Mouse (Mus musculus): Measurements from ENCODE around the gene Tfap2a. TPM values are rescaled to one million over a fixed set of nuclear protein-coding genes. Genes with fewer than 3 reads are reported as not detected.

The Tfap2a gene
- total RNA-seq (2021) = under 1 TPM in 1 of 2 experiments, not detected in 1; 0.45 TPM
- long read RNA-seq, experiment 1 = 0 reads
- long read RNA-seq, experiment 2 = 0 reads

- DNase-seq (ENCODE audit: low spot score in 2 of 2) = no peak
Measured at GRCm38 (mm10) chr13:40738196-40738880, at the start of gene Tfap2a. Tfap2a (minus strand) TSS chr13:40738376.

DNA sequence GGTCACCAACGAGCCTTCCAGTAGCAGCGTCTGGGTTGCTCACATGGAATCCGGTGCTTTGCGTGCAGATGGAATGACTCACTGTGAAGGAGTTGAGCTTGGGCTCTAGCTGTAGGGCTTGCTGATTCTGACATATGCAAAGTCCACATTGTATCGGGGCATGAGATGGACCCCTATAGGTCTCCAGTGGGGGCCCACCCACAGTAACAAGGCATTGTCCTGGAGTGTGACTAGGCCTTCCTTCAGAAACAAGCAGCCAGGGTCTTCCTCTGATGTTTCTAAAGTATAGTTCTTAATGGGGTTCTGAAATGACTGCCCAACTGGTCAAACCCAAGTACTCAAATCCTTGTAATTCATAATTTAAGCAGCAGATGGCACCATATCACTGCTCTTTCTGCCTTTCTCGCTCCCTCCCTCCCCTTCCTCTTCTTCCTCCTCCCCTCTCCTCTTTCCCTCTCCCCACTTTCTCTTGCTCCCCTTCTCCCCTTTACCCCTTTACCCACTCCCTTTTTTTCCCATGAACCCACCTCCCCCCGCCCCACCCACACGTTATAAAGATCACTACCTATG is 46.1 kb upstream of the Tfap2a start:
- no peak for DNase-seq (ENCODE audit: low spot score in 2 of 2)

- no peak for DNase-seq (ENCODE audit: low spot score in 2 of 2)
Measured at GRCm38 (mm10) chr13:40757995-40758394, 19.8 kb upstream of the Tfap2a start.

GRCm38 (mm10) chr13:40756356-40756755 is 18.2 kb upstream of the Tfap2a start:
- DNase-seq (ENCODE audit: low spot score in 2 of 2) = no peak

DNA sequence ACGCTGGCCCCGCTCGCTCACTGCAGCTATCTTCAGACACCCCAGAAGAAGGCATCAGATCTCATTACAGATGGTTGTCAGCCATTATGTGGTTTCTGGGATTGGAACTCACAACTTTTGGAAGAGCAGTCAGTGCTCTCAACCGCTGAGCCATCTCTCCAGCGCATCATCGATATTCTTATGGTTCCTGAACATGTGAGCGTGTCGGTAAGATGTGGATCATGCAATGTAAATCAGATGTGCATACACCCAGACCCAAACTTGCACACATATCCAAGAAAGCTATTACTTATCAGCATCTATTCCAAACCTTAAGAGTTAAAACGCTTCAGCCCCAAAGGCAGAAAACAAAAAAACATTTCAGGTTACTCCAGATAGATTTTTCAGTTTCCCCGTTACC is 15.9 kb upstream of the Tfap2a start:
- no peak for DNase-seq (ENCODE audit: low spot score in 2 of 2)

- DNase-seq (ENCODE audit: low spot score in 2 of 2) = no peak
Measured at GRCm38 (mm10) chr13:40751889-40752288, 13.7 kb upstream of the Tfap2a start.

DNA sequence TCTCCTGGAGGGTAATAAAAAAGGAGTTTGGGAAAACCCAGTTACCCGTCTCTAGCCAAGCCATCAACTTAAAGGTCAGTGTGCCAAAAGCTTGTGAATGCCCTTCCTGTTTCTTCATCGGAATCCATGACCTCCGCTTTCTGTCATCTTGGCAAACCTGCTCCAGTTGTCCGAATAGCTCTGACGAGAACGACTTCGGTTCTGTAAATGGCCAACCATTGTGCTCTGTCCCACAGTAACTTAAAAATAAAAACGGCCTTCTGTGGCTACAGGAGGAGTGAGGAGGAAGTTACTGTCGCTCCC is 11.4 kb upstream of the Tfap2a start:
- DNase-seq (ENCODE audit: low spot score in 2 of 2) = no peak

DNA sequence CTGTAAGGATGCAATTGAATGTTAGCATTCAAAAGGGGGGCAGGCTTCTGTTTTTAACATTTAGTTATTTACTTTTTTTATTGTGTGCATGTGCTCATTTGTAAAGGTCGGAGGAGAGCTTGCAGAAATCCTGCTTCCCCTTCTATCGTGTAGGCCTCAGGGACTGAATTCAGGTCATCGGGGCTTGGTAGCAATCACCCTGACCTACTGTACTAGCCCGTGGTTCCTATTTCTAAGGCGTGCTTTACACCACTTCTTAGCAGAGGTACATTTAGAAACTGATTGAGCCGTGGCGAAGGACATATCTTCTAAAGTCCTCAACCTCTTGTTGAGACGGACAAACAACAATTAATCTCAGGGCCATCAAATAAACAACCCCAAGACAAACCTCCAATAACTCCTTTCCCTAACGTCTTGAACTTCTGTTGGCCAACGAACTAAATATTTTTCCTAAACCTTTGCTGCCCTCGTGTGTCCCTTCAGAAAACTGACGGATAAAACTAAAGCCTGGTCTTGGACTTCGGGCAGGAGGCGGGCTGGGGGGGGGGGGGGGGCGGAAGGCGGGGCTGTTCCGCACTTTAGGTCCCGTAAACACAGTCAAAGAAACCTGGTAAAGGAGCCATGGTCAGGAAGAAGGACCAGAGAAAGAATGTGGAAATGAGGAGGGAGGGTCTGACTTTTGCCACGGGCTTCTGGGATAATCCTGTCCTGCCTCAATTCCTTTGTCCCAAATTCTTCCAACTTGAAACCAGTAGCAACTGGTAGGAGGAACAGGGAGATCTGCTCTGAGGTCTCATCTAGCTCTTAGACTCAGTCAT is 10.8 kb upstream of the Tfap2a start:
- DNase-seq (ENCODE audit: low spot score in 2 of 2) = no peak

GRCm38 (mm10) chr13:40744111-40744805 is 6.1 kb upstream of the Tfap2a start:
- no peak for DNase-seq (ENCODE audit: low spot score in 2 of 2)

DNA sequence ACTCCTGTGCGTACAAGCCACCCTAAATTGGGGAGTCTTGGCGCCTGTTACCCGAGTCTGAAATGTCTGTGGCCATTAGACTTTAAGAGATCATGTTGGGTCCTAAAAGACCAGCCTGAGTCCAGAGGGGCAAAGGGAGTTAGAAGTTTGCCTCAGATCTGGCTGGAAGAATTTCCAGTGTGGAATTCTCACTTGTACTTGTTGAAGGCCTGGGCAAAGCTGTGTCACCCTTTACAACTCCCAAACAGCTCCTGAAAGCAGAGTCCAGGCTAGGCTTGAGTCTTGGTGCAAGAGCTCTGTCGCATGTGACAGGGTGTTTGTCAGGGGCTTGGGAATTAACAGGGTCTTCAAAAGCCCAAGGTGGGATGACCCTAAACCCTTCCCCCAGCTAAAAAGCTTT is 5.0 kb upstream of the Tfap2a start:
- no peak for DNase-seq (ENCODE audit: low spot score in 2 of 2)

GRCm38 (mm10) chr13:40741841-40742550 is 3.8 kb upstream of the Tfap2a start:
- no peak for DNase-seq (ENCODE audit: low spot score in 2 of 2)

DNA sequence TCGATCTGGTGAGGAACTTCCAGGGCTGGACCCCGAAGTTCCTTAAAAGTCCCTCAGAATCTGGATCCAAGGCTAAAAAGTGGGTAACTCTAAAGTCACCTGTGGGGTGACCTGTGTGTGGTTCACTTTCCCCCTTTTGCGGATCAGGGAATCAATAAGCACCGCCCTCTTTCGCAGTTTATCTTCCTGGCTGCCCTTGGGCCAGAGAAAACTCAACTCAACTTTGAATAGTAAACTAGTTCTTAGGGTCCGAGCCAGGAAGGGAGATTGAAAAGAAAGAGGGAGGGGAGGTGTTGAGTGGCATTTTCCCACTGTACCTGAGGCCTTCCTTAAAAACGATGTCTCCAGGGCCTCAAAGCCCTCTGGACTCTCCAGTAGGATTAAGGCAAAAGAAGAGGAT is 3.3 kb upstream of the Tfap2a start:
- DNase-seq (ENCODE audit: low spot score in 2 of 2) = no peak

- no peak for DNase-seq (ENCODE audit: low spot score in 2 of 2)
Measured at GRCm38 (mm10) chr13:40740727-40741360, 2.7 kb upstream of the Tfap2a start.

DNA sequence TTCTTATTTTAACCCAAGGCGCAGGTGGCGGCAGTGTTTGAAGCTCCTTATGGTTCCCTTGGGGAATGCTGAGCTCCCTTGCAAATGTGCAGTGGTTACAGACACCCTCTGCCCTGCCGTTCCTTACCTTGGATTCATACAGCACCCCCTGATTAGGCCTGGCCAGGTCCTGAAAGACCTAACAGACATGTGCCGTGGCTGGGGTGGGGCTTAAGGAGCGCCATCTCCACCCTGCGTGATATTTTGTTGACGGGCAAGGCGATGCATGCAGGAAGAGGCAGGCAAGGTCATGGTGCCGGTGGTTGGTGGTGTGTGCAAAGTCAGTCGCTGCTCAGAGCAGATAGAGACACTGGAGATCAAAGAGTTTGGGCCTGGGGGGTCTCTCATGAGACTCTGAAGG is 1.7 kb upstream of the Tfap2a start:
- no peak for DNase-seq (ENCODE audit: low spot score in 2 of 2)

DNA sequence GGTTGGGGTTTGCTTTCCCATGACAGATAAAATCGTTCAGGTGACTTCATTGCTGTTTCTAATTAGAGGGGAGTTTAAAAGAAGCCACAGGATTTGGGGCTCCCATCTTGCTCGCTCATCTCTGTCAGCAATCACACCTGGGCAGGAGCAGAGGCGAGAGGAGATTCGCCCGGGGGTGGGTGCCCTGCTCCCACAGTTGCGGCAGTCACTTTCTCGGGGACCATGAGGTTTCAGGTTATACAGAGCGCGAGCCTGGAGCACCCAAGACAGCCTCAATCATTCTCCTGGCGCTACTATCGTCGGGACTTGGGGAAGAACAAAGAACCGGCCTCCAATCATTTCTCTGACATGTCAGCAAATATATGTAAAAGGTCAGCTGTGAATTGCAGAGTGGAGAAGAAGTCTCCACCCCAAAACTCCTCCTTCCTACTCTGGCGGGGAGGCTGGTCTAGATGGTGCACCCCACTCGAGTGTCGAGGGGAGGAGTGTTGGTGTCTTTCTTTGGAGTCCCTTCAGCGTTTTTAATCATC is 1.0 kb upstream of the Tfap2a start:
- no peak for DNase-seq (ENCODE audit: low spot score in 2 of 2)

DNA sequence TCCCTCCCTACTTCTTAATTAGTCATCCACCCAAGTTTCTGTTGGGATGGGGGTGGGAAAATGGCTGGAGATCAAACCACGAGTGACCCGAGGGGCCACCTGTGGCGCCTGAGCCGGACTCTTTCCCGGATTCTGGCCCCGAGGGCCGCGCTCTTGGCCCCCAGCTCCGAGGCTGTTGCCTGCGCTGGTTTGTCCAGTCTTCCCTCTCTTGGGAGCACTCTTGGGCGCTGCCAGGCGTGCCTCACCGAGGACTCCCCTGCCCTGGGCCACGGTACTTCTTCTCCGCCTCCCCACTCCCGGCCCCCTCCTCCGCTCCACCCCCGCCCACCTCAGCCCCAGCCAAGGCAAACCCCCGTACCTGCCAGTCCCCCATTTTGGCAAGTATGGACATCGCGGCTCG is 415 bp downstream of the Tfap2a start:
- DNase-seq (ENCODE audit: low spot score in 2 of 2) = no peak

- DNase-seq (ENCODE audit: low spot score in 2 of 2) = no peak
Measured at GRCm38 (mm10) chr13:40737099-40737498, 1.1 kb downstream of the Tfap2a start.

- DNase-seq (ENCODE audit: low spot score in 2 of 2) = no peak
Measured at GRCm38 (mm10) chr13:40736107-40736780, 1.9 kb downstream of the Tfap2a start.

DNA sequence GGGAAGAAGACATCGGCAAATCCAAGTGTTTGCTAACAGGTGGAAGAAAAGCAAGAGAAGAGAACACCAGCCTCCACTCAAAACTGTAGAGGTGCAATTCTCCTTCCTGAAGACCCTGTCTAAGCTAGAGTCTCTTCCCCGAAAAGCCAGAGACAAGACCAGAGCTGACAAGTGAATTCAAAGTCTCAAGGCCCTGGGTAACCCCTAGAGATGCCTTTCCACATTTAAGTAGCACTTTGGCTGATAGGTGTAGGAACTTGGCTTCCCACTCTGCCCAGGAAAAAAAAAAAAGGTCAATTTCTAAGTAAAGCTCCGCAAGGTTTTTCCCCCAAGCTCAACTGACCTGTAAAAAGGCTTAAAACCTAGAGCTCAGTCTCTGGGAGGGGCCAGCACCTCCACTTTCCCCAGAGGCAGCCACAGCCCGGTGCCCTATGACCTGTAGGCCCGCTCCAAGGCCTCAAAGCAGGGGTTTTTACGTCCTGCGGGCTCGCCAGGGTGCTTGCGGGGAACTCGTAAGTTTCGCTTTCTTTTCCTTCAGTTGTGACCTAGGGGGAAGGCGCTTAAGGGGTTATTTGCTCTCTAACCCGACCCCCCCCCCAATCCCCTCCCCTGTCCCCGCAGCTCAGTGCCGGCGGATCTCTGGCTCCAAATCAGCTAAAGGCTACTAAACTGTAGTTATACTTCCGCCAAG is 2.6 kb downstream of the Tfap2a start:
- DNase-seq (ENCODE audit: low spot score in 2 of 2) = no peak
